Mouse (Mus musculus): ENCODE results near the gene Dgat2. TPM values are rescaled to one million over a fixed set of nuclear protein-coding genes. Genes with fewer than 3 reads are reported as not detected.

Dgat2 gene
- polyA plus RNA-seq, 1 experiment from 2014 or later, result 11.1 TPM

GRCm38 (mm10) chr7:99188630-99189029, 6.1 kb upstream of the Dgat2 start:
- ATAC-seq, result no peak
- H3K4me1 ChIP-seq (replicated peaks), result peaks cover 2% of the 10 kb centered on the region; the same call in 1 of the 2 replicates
- no peaks in the 10 kb centered on the region for H3K36me3 ChIP-seq
- H3K4me3 ChIP-seq (replicated peaks), result no peak overlapping the region
- no peak overlapping the region for H3K27ac ChIP-seq
- WGBS, result 80% methylated on average over 6 of the region's 6 CpGs
- no peak overlapping the region for H3K9ac ChIP-seq (replicated peaks)
- peaks cover 17% of the 10 kb centered on the region for H3K27me3 ChIP-seq
- no peaks in the 10 kb centered on the region for H3K9me3 ChIP-seq
- no peak overlapping the region for H3K4me2 ChIP-seq (replicated peaks)

GRCm38 (mm10) chr7:99187451-99187850, 4.9 kb upstream of the Dgat2 start:
- Histone ChIP-seq H3K9ac (replicated peaks) (no peak overlapping the region), H3K9me3 (no peaks in the 10 kb centered on the region), H3K4me2 (replicated peaks) (no peak overlapping the region), H3K4me3 (replicated peaks) (no peak overlapping the region), H3K27ac (no peak overlapping the region), H3K27me3 (peaks cover 19% of the 10 kb centered on the region), H3K4me1 (replicated peaks) (peaks cover 9% of the 10 kb centered on the region; the same call in 1 of the 2 replicates), H3K36me3 (no peaks in the 10 kb centered on the region)
- no peak for ATAC-seq
- 81% methylated on average over 5 of the region's 5 CpGs for WGBS

GRCm38 (mm10) chr7:99185405-99185804, 2.9 kb upstream of the Dgat2 start:
- no peak overlapping the region for H3K27ac ChIP-seq
- H3K9me3 ChIP-seq, result no peaks in the 10 kb centered on the region
- no peak overlapping the region for H3K9ac ChIP-seq (replicated peaks)
- no peak overlapping the region for H3K4me2 ChIP-seq (replicated peaks)
- peaks cover 18% of the 10 kb centered on the region for H3K4me1 ChIP-seq (replicated peaks)
- 88% methylated on average over 3 of the region's 3 CpGs for WGBS
- no peaks in the 10 kb centered on the region for H3K36me3 ChIP-seq
- peaks cover 33% of the 10 kb centered on the region for H3K27me3 ChIP-seq
- no peak for ATAC-seq
- H3K4me3 ChIP-seq (replicated peaks), result no peak overlapping the region

GRCm38 (mm10) chr7:99183751-99184150, 1.2 kb upstream of the Dgat2 start:
- no peak for ATAC-seq
- no peak overlapping the region for H3K4me3 ChIP-seq (replicated peaks)
- peak overlapping the region; percentile 86 for H3K4me2 ChIP-seq (replicated peaks)
- WGBS, result 67% methylated on average over 6 of the region's 6 CpGs
- H3K4me1 ChIP-seq (replicated peaks), result peaks cover 18% of the 10 kb centered on the region
- no peak overlapping the region for H3K9ac ChIP-seq (replicated peaks)
- no peak overlapping the region for H3K27ac ChIP-seq
- H3K9me3 ChIP-seq, result no peaks in the 10 kb centered on the region
- H3K27me3 ChIP-seq, result peaks cover 33% of the 10 kb centered on the region
- H3K36me3 ChIP-seq, result no peaks in the 10 kb centered on the region

- peaks cover 33% of the 10 kb centered on the region for H3K27me3 ChIP-seq
- peak overlapping the region; percentile 85 for H3K9ac ChIP-seq (replicated peaks)
- no peak overlapping the region; the same call in 1 of the 2 replicates for H3K27ac ChIP-seq
- H3K4me1 ChIP-seq (replicated peaks), result peaks cover 18% of the 10 kb centered on the region
- ATAC-seq, result no peak
- H3K4me3 ChIP-seq (replicated peaks), result peak overlapping the region; percentile 66
- H3K4me2 ChIP-seq (replicated peaks), result peak overlapping the region; percentile 86
- H3K36me3 ChIP-seq, result no peaks in the 10 kb centered on the region
- H3K9me3 ChIP-seq, result no peaks in the 10 kb centered on the region
- 20% methylated on average over 14 of the region's 14 CpGs for WGBS
Observed at GRCm38 (mm10) chr7:99181619-99182431, 694 bp downstream of the Dgat2 start.

- peaks cover 29% of the 10 kb centered on the region for H3K27me3 ChIP-seq
- H3K4me1 ChIP-seq (replicated peaks), result peaks cover 18% of the 10 kb centered on the region
- no peak overlapping the region for H3K27ac ChIP-seq
- no peak for ATAC-seq
- no peak overlapping the region for H3K9ac ChIP-seq (replicated peaks)
- H3K4me3 ChIP-seq (replicated peaks), result no peak overlapping the region
- 100% methylated on average over 1 of the region's 1 CpGs for WGBS
- H3K36me3 ChIP-seq, result no peaks in the 10 kb centered on the region
- H3K4me2 ChIP-seq (replicated peaks), result no peak overlapping the region
- H3K9me3 ChIP-seq, result no peaks in the 10 kb centered on the region
Observed at GRCm38 (mm10) chr7:99180162-99180561, 2.4 kb downstream of the Dgat2 start.

GRCm38 (mm10) chr7:99179271-99179670, 3.2 kb downstream of the Dgat2 start:
- ATAC-seq, result no peak
- Histone ChIP-seq H3K4me1 (replicated peaks) (peaks cover 18% of the 10 kb centered on the region), H3K9me3 (no peaks in the 10 kb centered on the region), H3K27me3 (peaks cover 22% of the 10 kb centered on the region), H3K4me3 (replicated peaks) (no peak overlapping the region), H3K4me2 (replicated peaks) (no peak overlapping the region), H3K27ac (no peak overlapping the region), H3K36me3 (no peaks in the 10 kb centered on the region), H3K9ac (replicated peaks) (no peak overlapping the region)
- WGBS, result 92% methylated on average over 9 of the region's 9 CpGs

GRCm38 (mm10) chr7:99177386-99177785, 5.1 kb downstream of the Dgat2 start:
- 59% methylated on average over 5 of the region's 5 CpGs for WGBS
- Histone ChIP-seq H3K9me3 (no peaks in the 10 kb centered on the region), H3K36me3 (no peaks in the 10 kb centered on the region), H3K27ac (no peak overlapping the region), H3K27me3 (peaks cover 14% of the 10 kb centered on the region), H3K4me3 (replicated peaks) (no peak overlapping the region), H3K4me1 (replicated peaks) (peaks cover 9% of the 10 kb centered on the region), H3K4me2 (replicated peaks) (no peak overlapping the region), H3K9ac (replicated peaks) (no peak overlapping the region)
- ATAC-seq, result no peak

GRCm38 (mm10) chr7:99175666-99176065, 6.9 kb downstream of the Dgat2 start:
- H3K36me3 ChIP-seq, result no peaks in the 10 kb centered on the region

GRCm38 (mm10) chr7:99175118-99175517, 7.4 kb downstream of the Dgat2 start:
- H3K4me1 ChIP-seq (replicated peaks), result no peaks in the 10 kb centered on the region
- no peak overlapping the region for H3K4me3 ChIP-seq (replicated peaks)
- WGBS, result 89% methylated on average over 11 of the region's 11 CpGs
- H3K9ac ChIP-seq (replicated peaks), result no peak overlapping the region
- no peaks in the 10 kb centered on the region for H3K36me3 ChIP-seq
- H3K4me2 ChIP-seq (replicated peaks), result no peak overlapping the region
- no peaks in the 10 kb centered on the region; the same call in 1 of the 2 replicates for H3K27me3 ChIP-seq
- no peaks in the 10 kb centered on the region for H3K9me3 ChIP-seq
- no peak overlapping the region for H3K27ac ChIP-seq
- no peak for ATAC-seq

More at GRCm38 (mm10) chr7:99175666-99176065, 6.9 kb downstream of the Dgat2 start:
- no peaks in the 10 kb centered on the region for H3K9me3 ChIP-seq
- H3K9ac ChIP-seq (replicated peaks), result no peak overlapping the region
- H3K27ac ChIP-seq, result no peak overlapping the region
- WGBS, result 92% methylated on average over 9 of the region's 9 CpGs
- ATAC-seq, result no peak
- H3K4me1 ChIP-seq (replicated peaks), result no peaks in the 10 kb centered on the region
- no peak overlapping the region for H3K4me3 ChIP-seq (replicated peaks)
- H3K27me3 ChIP-seq, result peaks cover under 1% of the 10 kb centered on the region; the same call in 1 of the 2 replicates
- H3K4me2 ChIP-seq (replicated peaks), result no peak overlapping the region

GRCm38 (mm10) chr7:99174006-99174405, 8.5 kb downstream of the Dgat2 start:
- no peak overlapping the region for H3K27ac ChIP-seq
- no peak for ATAC-seq
- H3K9ac ChIP-seq (replicated peaks), result no peak overlapping the region
- WGBS, result 86% methylated on average over 4 of the region's 4 CpGs
- no peaks in the 10 kb centered on the region for H3K9me3 ChIP-seq
- H3K27me3 ChIP-seq, result no peaks in the 10 kb centered on the region; the same call in 1 of the 2 replicates
- no peak overlapping the region for H3K4me3 ChIP-seq (replicated peaks)
- no peaks in the 10 kb centered on the region for H3K36me3 ChIP-seq
- no peak overlapping the region for H3K4me2 ChIP-seq (replicated peaks)
- H3K4me1 ChIP-seq (replicated peaks), result no peaks in the 10 kb centered on the region

GRCm38 (mm10) chr7:99172898-99173297, 9.6 kb downstream of the Dgat2 start:
- Histone ChIP-seq H3K36me3 (no peaks in the 10 kb centered on the region), H3K4me3 (replicated peaks) (no peak overlapping the region), H3K4me1 (replicated peaks) (no peaks in the 10 kb centered on the region), H3K9ac (replicated peaks) (no peak overlapping the region), H3K27me3 (no peaks in the 10 kb centered on the region), H3K4me2 (replicated peaks) (no peak overlapping the region), H3K27ac (no peak overlapping the region), H3K9me3 (no peaks in the 10 kb centered on the region)
- 93% methylated on average over 6 of the region's 6 CpGs for WGBS
- ATAC-seq, result no peak

Data from midbrain, embryonic 13.5 days (tissue).